Mouse (Mus musculus): Measurements from ENCODE around the gene Psg25. TPM values are rescaled to one million over a fixed set of nuclear protein-coding genes. Genes with fewer than 3 reads are reported as not detected.
"Not testable (repeated sequence)": the region's sequence is repeated elsewhere in the genome, so short reads cannot be mapped to it uniquely, and the experiment has no call there.

Gene Psg25
- total RNA-seq (2014; rRNA removed) (not detected in 2 replicates), polyA plus RNA-seq (2015; fragmentation: Nextera tagmentation; extraction: Ambion mirVana) (not detected in 2 replicates)

GRCm38 (mm10) chr7:18532169-18532568, at the start of gene Psg25:
Gene Psg25, minus strand, starts transcription at chr7:18532269.
- ATAC-seq (ENCODE audit: low FRiP score) (no peak), DNase-seq (ENCODE audit: low spot score) (no peak)
- TF ChIP-seq CTCF (IDR thresholded peaks at IDR 0.05): no peak
- WGBS: 91% methylated on average over 1 of the region's 1 CpGs
- H3K4me1 ChIP-seq (ENCODE audit: insufficient read depth, low read length): no peaks in the 10 kb centered on the region
- H3K36me3 ChIP-seq (ENCODE audit: insufficient read depth, low read length): no peaks in the 10 kb centered on the region
- no peaks in the 10 kb centered on the region; the same call in 1 of the 2 replicates for H3K9me3 ChIP-seq (ENCODE audit: low read length)
- H3K27ac ChIP-seq (ENCODE audit: low read depth, low read length): no peak within 1 kb of the TSS
- H3K4me2 ChIP-seq (ENCODE audit: low read depth, low read length, poor library complexity, severe bottlenecking): no peak within 1 kb of the TSS
- H3K27me3 ChIP-seq (ENCODE audit: insufficient read depth, low read length): no peaks in the 10 kb centered on the region
- no peak within 1 kb of the TSS for H3K9ac ChIP-seq (replicated peaks; ENCODE audit: low read length, poor library complexity, severe bottlenecking)
- no peak within 1 kb of the TSS for H3K4me3 ChIP-seq (ENCODE audit: low read depth, low read length)

DNA sequence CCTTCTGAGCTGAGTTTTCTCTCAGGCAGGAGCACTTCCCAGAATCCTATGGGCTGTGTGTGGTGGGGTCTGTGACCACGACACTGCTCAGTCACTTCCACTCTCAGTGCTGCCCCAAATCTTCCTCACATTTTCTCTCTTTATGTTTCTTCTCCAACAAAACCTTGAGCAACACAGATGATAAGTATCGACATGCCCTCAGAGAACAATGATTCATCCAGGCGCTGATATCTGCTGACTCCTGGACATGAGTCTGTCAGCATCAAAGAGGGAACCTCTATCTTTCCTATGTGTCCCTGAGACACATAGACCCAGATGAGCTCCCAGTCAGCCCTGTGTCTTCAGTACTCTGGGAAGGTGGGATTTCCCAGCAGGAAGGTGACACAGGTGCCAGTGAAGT, 35.1 kb upstream of the Psg25 start, which contains the start of gene Psg27:
Psg27 (minus strand) TSS at position 101 of the 400 bp plus-strand sequence.
- no peak for DNase-seq (ENCODE audit: low spot score)
- H3K27ac ChIP-seq (ENCODE audit: low read depth, low read length): no peak within 1 kb of the TSS
- no peak within 1 kb of the TSS for H3K9ac ChIP-seq (replicated peaks; ENCODE audit: low read length, poor library complexity, severe bottlenecking)
- ATAC-seq (ENCODE audit: low FRiP score): no peak
- H3K36me3 ChIP-seq (ENCODE audit: insufficient read depth, low read length): no peaks in the 10 kb centered on the region
- H3K4me1 ChIP-seq (ENCODE audit: insufficient read depth, low read length): no peaks in the 10 kb centered on the region
- H3K9me3 ChIP-seq (ENCODE audit: low read length): 0 out of 2 replicates have a peak, but pooled peaks cover 15% of the 10 kb centered on the region
- H3K27me3 ChIP-seq (ENCODE audit: insufficient read depth, low read length): no peaks in the 10 kb centered on the region
- TF ChIP-seq CTCF (IDR thresholded peaks at IDR 0.05): no peak
- no peak within 1 kb of the TSS for H3K4me2 ChIP-seq (ENCODE audit: low read depth, low read length, poor library complexity, severe bottlenecking)
- WGBS: 85% methylated on average over 3 of the region's 3 CpGs
- no peak within 1 kb of the TSS for H3K4me3 ChIP-seq (ENCODE audit: low read depth, low read length)

GRCm38 (mm10) chr7:18559850-18560249, 27.8 kb upstream of the Psg25 start:
- TF ChIP-seq CTCF (IDR thresholded peaks at IDR 0.05): no peak
- no peak overlapping the region for H3K9ac ChIP-seq (replicated peaks; ENCODE audit: low read length, poor library complexity, severe bottlenecking)
- no peak overlapping the region for H3K4me3 ChIP-seq (ENCODE audit: low read depth, low read length)
- no peaks in the 10 kb centered on the region for H3K36me3 ChIP-seq (ENCODE audit: insufficient read depth, low read length)
- DNase-seq (ENCODE audit: low spot score): no peak
- no peak overlapping the region for H3K4me2 ChIP-seq (ENCODE audit: low read depth, low read length, poor library complexity, severe bottlenecking)
- peaks cover 27% of the 10 kb centered on the region for H3K9me3 ChIP-seq (ENCODE audit: low read length)
- H3K27me3 ChIP-seq (ENCODE audit: insufficient read depth, low read length): no peaks in the 10 kb centered on the region
- H3K4me1 ChIP-seq (ENCODE audit: insufficient read depth, low read length): no peaks in the 10 kb centered on the region
- no peak for ATAC-seq (ENCODE audit: low FRiP score)
- no peak overlapping the region for H3K27ac ChIP-seq (ENCODE audit: low read depth, low read length)

DNA sequence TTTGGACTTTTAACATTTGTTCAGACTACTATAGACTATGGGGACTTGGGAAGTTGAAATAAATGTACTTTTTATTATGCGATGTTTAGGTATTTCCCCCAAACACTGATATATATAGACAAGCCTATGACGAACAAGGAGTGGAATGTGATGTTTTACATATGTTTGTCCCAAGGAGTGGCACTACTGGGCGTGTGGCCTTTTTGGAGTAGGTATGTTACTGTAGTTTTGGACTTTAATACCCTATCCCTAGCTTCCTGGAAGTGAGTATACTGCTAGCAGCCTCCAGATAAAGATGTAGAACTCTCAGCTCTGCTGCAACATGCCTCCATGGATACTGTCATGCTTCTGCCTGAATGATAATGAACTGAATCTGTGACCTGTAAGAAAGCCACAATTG, 23.7 kb upstream of the Psg25 start:
- H3K27ac ChIP-seq (ENCODE audit: low read depth, low read length); H3K27me3 ChIP-seq (ENCODE audit: insufficient read depth, low read length); H3K4me1 ChIP-seq (ENCODE audit: insufficient read depth, low read length); H3K4me2 ChIP-seq (ENCODE audit: low read depth, low read length, poor library complexity, severe bottlenecking); H3K9ac ChIP-seq (replicated peaks; ENCODE audit: low read length, poor library complexity, severe bottlenecking); H3K4me3 ChIP-seq (ENCODE audit: low read depth, low read length); ATAC-seq (ENCODE audit: low FRiP score); H3K36me3 ChIP-seq (ENCODE audit: insufficient read depth, low read length); DNase-seq (ENCODE audit: low spot score): not testable (repeated sequence)
- H3K9me3 ChIP-seq (ENCODE audit: low read length): peaks cover 19% of the 10 kb centered on the region
- WGBS: 76% methylated on average over 3 of the region's 3 CpGs

GRCm38 (mm10) chr7:18533420-18533819, 1.4 kb upstream of the Psg25 start:
- ATAC-seq (ENCODE audit: low FRiP score) (no peak), DNase-seq (ENCODE audit: low spot score) (no peak)
- Histone ChIP-seq H3K36me3 (ENCODE audit: insufficient read depth, low read length) (no peaks in the 10 kb centered on the region), H3K4me1 (ENCODE audit: insufficient read depth, low read length) (no peaks in the 10 kb centered on the region), H3K9ac (replicated peaks; ENCODE audit: low read length, poor library complexity, severe bottlenecking) (no peak overlapping the region), H3K9me3 (ENCODE audit: low read length) (no peaks in the 10 kb centered on the region; the same call in 1 of the 2 replicates), H3K27ac (ENCODE audit: low read depth, low read length) (no peak overlapping the region), H3K27me3 (ENCODE audit: insufficient read depth, low read length) (no peaks in the 10 kb centered on the region), H3K4me3 (ENCODE audit: low read depth, low read length) (no peak overlapping the region), H3K4me2 (ENCODE audit: low read depth, low read length, poor library complexity, severe bottlenecking) (no peak overlapping the region)
- no peak for TF ChIP-seq CTCF (IDR thresholded peaks at IDR 0.05)
- 48% methylated on average over 3 of the region's 3 CpGs for WGBS

DNA sequence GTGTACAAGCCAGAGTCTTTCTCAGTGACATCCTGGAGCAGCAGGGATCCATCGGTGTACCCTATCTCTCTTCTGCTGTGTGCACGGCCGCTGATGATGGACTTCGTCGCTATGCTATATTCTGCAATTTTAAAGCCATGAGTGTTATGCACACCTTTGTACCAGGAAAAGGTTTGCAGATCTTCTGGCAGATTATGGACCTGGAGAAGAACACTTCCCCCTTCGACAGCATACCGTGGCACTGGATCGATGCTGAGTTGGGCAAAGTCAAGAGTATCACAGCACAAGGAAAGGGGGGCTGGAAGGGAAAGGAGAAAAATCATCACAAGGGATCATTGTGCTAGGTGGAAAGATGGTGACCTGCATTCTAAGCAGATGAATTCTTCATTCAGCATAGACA, 7.4 kb downstream of the Psg25 start:
- no peak overlapping the region for H3K9ac ChIP-seq (replicated peaks; ENCODE audit: low read length, poor library complexity, severe bottlenecking)
- H3K4me2 ChIP-seq (ENCODE audit: low read depth, low read length, poor library complexity, severe bottlenecking): no peak overlapping the region
- no peak for TF ChIP-seq CTCF (IDR thresholded peaks at IDR 0.05)
- no peak overlapping the region for H3K27ac ChIP-seq (ENCODE audit: low read depth, low read length)
- no peak for DNase-seq (ENCODE audit: low spot score)
- no peak overlapping the region for H3K4me3 ChIP-seq (ENCODE audit: low read depth, low read length)
- no peaks in the 10 kb centered on the region for H3K4me1 ChIP-seq (ENCODE audit: insufficient read depth, low read length)
- WGBS: 96% methylated on average over 8 of the region's 8 CpGs
- H3K36me3 ChIP-seq (ENCODE audit: insufficient read depth, low read length): no peaks in the 10 kb centered on the region
- ATAC-seq (ENCODE audit: low FRiP score): no peak
- no peaks in the 10 kb centered on the region for H3K27me3 ChIP-seq (ENCODE audit: insufficient read depth, low read length)
- H3K9me3 ChIP-seq (ENCODE audit: low read length): peaks cover 8% of the 10 kb centered on the region

- H3K27ac ChIP-seq (ENCODE audit: low read depth, low read length); H3K9me3 ChIP-seq (ENCODE audit: low read length); DNase-seq (ENCODE audit: low spot score); H3K4me2 ChIP-seq (ENCODE audit: low read depth, low read length, poor library complexity, severe bottlenecking); H3K9ac ChIP-seq (replicated peaks; ENCODE audit: low read length, poor library complexity, severe bottlenecking); H3K4me3 ChIP-seq (ENCODE audit: low read depth, low read length); H3K4me1 ChIP-seq (ENCODE audit: insufficient read depth, low read length); H3K36me3 ChIP-seq (ENCODE audit: insufficient read depth, low read length); ATAC-seq (ENCODE audit: low FRiP score); H3K27me3 ChIP-seq (ENCODE audit: insufficient read depth, low read length): not testable (repeated sequence)
Observed at GRCm38 (mm10) chr7:18512848-18513247, 19.2 kb downstream of the Psg25 start.

DNA sequence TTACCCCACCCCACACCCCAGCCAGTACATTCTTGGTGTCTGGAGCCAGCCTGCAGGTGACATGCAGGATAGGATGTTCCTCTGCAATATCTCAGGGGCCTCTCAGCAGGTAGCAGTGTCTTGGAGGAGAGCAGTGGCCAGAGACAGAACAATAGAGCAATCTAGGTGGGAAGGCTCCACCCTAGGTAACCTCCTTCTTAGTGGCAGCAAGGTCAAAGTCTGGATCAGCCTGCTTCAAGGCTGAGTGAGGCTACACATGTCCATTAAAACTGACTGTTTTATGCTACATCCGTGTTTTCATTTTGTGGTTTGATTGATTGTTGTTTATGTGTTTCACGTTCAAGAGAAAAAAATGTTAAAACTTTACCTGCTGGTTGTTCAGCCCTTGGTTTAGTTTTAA, 19.7 kb downstream of the Psg25 start:
- not testable (repeated sequence) for H3K9me3 ChIP-seq (ENCODE audit: low read length); H3K4me3 ChIP-seq (ENCODE audit: low read depth, low read length); DNase-seq (ENCODE audit: low spot score); H3K4me1 ChIP-seq (ENCODE audit: insufficient read depth, low read length); H3K4me2 ChIP-seq (ENCODE audit: low read depth, low read length, poor library complexity, severe bottlenecking); H3K27ac ChIP-seq (ENCODE audit: low read depth, low read length); H3K27me3 ChIP-seq (ENCODE audit: insufficient read depth, low read length); ATAC-seq (ENCODE audit: low FRiP score); H3K9ac ChIP-seq (replicated peaks; ENCODE audit: low read length, poor library complexity, severe bottlenecking); H3K36me3 ChIP-seq (ENCODE audit: insufficient read depth, low read length)
- WGBS: 70% methylated on average over 2 of the region's 2 CpGs

Data from midbrain, postnatal 0 days (tissue).